Mouse (Mus musculus) E14TG2a.4 (cell line): ENCODE data around the gene Ghr.

Experiments used
- CTCF ChIP-seq: conservative IDR thresholded peaks from 2 replicates; pipeline ENCODE4 v1.5.1; 2014; ENCODE audit warnings: low read length
- NANOG ChIP-seq: IDR thresholded peaks from 2 replicates; pipeline ENCODE4 v1.6.1; 2014; ENCODE audit warnings: borderline replicate concordance, low read length, mixed read lengths
- POU5F1 ChIP-seq: IDR thresholded peaks from 2 replicates; pipeline ENCODE4 v1.6.1; 2014; ENCODE audit warnings: low read length, borderline replicate concordance

DNA sequence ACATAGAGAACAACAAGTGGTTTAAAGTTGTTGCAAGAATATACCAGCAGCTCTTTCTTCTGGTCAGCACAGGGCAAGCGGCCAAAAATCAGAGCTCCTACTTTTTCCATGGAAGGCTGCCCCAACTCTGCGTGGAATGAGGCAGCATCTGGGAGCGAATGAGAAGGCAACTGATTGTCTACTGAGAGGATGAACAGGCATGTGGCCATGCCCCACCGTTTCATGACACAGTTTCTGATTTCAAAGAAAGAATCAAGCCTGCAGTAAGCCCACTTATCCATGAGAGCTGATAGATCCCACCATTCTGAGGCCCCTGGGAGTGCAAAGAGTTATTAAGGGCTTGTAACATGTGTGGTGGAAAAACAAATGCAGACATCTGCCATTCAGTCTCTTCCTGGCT, 160.1 kb downstream of the Ghr start:
- TF ChIP-seq CTCF (no peak), NANOG (no peak), POU5F1 (no peak)
